Mouse (Mus musculus): ENCODE results near the gene Yae1d1.
"Not testable (repeated sequence)": the region's sequence is repeated elsewhere in the genome, so short reads cannot be mapped to it uniquely, and the experiment has no call there.

The Yae1d1 gene

GRCm38 (mm10) chr13:17992697-17993514 lies at the start of gene Yae1d1:
TSS of gene Yae1d1 (minus strand) at chr13:17993349.
- peak; percentile 95 to 98 for DNase-seq

- DNase-seq: no peak
Observed at GRCm38 (mm10) chr13:18038814-18039213, 45.7 kb upstream of the Yae1d1 start.

- DNase-seq: no peak
Observed at GRCm38 (mm10) chr13:18016604-18017003, 23.5 kb upstream of the Yae1d1 start.

- no peak for DNase-seq
Observed at GRCm38 (mm10) chr13:18013205-18013604, 20.1 kb upstream of the Yae1d1 start.

GRCm38 (mm10) chr13:18011055-18011454 lies 17.9 kb upstream of the Yae1d1 start:
- DNase-seq: no peak

- no peak for DNase-seq
Observed at GRCm38 (mm10) chr13:17993515-17993847, 332 bp upstream of the Yae1d1 start.

- no peak for DNase-seq
Observed at GRCm38 (mm10) chr13:17992009-17992408, 1.1 kb downstream of the Yae1d1 start.

GRCm38 (mm10) chr13:17983194-17983593 lies 10.0 kb downstream of the Yae1d1 start:
- DNase-seq: peak; percentile 44 to 61

GRCm38 (mm10) chr13:17982634-17983033 lies 10.5 kb downstream of the Yae1d1 start:
- DNase-seq: no peak

- no peak for DNase-seq
Observed at GRCm38 (mm10) chr13:17976854-17977739, 16.1 kb downstream of the Yae1d1 start.

- no peak for DNase-seq
Observed at GRCm38 (mm10) chr13:17975891-17976290, 17.3 kb downstream of the Yae1d1 start.

- DNase-seq: no peak
Observed at GRCm38 (mm10) chr13:17975457-17975856, 17.7 kb downstream of the Yae1d1 start.

GRCm38 (mm10) chr13:17974734-17975133 lies 18.4 kb downstream of the Yae1d1 start:
- no peak for DNase-seq

GRCm38 (mm10) chr13:17960613-17961012 lies 32.5 kb downstream of the Yae1d1 start:
- no peak for DNase-seq

GRCm38 (mm10) chr13:17954282-17954681 lies 38.9 kb downstream of the Yae1d1 start:
- DNase-seq: no peak

- not testable (repeated sequence) for DNase-seq
Observed at GRCm38 (mm10) chr13:17950581-17950980, 42.6 kb downstream of the Yae1d1 start.

- DNase-seq: no peak
Observed at GRCm38 (mm10) chr13:17949555-17949954, 43.6 kb downstream of the Yae1d1 start.

- peak; percentile 97 to 98 for DNase-seq
Observed at GRCm38 (mm10) chr13:17944078-17944917, 48.9 kb downstream of the Yae1d1 start, which contains the start of gene Rala. TSS of gene Rala (minus strand) at chr13:17944239.

GRCm38 (mm10) chr13:17943306-17944077 lies 49.7 kb downstream of the Yae1d1 start:
- DNase-seq: peak in 1 of 2 experiments; percentile 22

GRCm38 (mm10) chr13:17942338-17942737 lies 50.8 kb downstream of the Yae1d1 start:
- no peak for DNase-seq
